Mouse (Mus musculus): Measurements from ENCODE around the gene Eps8l2. TPM values are rescaled to one million over a fixed set of nuclear protein-coding genes. Genes with fewer than 3 reads are reported as not detected.
A peak's percentile ranks its signal among the peaks of the same experiment; 100 is the strongest.

Gene Eps8l2
- polyA plus RNA-seq, 1 experiment from 2014 or later: 1.2 TPM

DNA sequence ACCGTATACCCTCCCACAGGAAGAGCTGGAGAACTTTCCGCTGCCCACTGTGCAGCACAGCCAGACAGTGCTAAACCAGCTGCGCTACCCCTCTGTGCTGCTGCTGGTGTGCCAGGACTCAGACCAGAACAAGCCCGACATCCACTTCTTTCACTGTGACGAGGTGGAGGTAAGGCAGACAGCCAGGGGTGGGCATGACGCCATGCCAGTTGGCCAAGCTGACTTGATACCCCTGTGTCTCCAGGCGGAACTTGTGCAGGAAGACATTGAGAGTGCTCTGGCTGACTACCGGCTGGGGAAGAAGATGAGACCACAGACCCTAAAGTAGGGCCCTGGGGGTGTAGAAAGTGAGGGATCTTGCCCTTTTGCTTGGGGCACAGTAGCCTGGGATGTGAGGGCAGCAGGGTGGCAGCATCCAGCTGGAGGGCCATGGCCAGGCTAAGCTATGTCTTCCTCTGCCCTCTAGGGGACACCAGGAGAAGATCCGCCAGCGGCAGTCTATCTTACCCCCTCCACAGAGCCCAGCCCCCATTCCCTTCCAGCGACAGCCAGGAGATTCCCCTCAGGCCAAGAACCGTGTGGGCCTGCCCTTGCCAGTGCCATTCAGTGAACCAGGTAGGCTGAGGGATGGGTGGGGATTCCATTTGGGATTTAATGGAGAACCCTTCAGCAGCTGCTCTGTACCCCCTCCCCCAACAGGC is 17.1 kb downstream of the Eps8l2 start:
- Histone ChIP-seq H3K9ac (no peak overlapping the region), H3K4me2 (no peak overlapping the region), H3K9me3 (no peaks in the 10 kb centered on the region), H3K4me1 (replicated peaks) (peaks cover 13% of the 10 kb centered on the region), H3K4me3 (no peak overlapping the region), H3K27ac (replicated peaks) (0 out of 2 replicates have a peak overlapping the region, but pooled peaks have one; percentile 1), H3K27me3 (0 out of 2 replicates have a peak, but pooled peaks cover under 1% of the 10 kb centered on the region), H3K36me3 (no peaks in the 10 kb centered on the region)
- ATAC-seq (ENCODE audit: low FRiP score, low read depth): 0 out of 2 replicates have a peak, but pooled peaks have one; percentile 34
- WGBS: 53% methylated on average over 12 of the region's 12 CpGs

- Histone ChIP-seq H3K27me3 (peaks cover 8% of the 10 kb centered on the region; the same call in 1 of the 2 replicates), H3K9ac (no peak overlapping the region), H3K4me2 (no peak overlapping the region), H3K27ac (replicated peaks) (no peak overlapping the region), H3K9me3 (no peaks in the 10 kb centered on the region), H3K4me3 (no peak overlapping the region), H3K4me1 (replicated peaks) (peaks cover 13% of the 10 kb centered on the region), H3K36me3 (no peaks in the 10 kb centered on the region)
- 81% methylated on average over 14 of the region's 14 CpGs for WGBS
- ATAC-seq (ENCODE audit: low FRiP score, low read depth): no peak
Measured at GRCm38 (mm10) chr7:141356971-141357370, 18.3 kb downstream of the Eps8l2 start.

DNA sequence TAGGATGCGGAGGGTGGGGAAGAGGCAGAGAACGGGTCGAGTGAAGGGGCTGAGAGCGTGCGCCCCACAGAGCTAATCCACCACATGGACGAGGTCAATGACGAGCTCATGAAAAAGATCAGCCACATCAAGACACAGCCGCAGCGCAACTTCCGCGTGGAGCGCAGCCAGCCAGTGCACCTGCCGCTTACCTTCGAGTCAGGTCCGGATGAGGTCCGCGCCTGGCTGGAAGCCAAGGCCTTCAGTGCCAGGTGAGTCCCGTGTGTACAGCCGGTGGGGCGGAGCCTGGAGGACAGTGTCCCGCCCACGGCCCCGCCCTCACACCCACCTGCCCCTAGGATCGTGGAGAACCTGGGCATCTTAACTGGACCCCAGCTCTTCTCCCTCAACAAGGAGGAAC is 22.8 kb downstream of the Eps8l2 start:
- Histone ChIP-seq H3K4me3 (no peak overlapping the region), H3K27me3 (peaks cover 17% of the 10 kb centered on the region), H3K4me2 (no peak overlapping the region), H3K36me3 (no peaks in the 10 kb centered on the region), H3K27ac (replicated peaks) (no peak overlapping the region), H3K9ac (no peak overlapping the region), H3K9me3 (no peaks in the 10 kb centered on the region), H3K4me1 (replicated peaks) (no peaks in the 10 kb centered on the region)
- WGBS: 12% methylated on average over 24 of the region's 24 CpGs
- no peak for ATAC-seq (ENCODE audit: low FRiP score, low read depth)

DNA sequence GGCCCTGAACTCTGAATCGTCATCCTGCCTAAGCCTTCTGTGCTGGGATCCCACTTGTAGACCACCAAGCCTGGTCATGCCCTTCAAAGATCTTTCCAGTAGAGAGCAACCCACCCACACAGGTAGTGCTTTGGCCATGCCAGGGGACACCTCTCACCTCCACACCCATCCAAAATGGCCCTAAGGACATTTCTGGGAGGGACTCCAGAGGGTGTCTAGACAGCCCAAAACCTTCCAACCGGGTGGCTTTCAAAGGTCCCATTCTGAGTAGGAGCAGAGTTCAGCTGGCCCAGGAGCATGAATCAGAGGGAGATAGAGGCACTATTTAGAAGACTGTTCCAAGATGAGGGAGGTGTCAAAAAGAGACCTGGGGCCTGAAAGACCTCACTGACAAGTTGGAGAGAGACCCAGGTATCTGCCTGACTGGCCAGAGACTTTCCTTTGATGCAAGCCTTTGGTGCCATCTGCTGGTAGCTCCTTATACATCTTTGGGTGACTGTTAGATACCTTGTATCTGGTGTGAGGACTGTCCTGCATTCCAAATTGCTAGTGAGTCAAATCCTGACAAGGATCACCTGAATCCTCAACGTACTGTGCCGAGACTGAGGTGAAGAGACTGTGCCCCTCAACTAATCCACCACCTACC is 24.5 kb downstream of the Eps8l2 start:
- Histone ChIP-seq H3K9me3 (no peaks in the 10 kb centered on the region), H3K4me1 (replicated peaks) (no peaks in the 10 kb centered on the region), H3K36me3 (no peaks in the 10 kb centered on the region), H3K4me3 (no peak overlapping the region), H3K27ac (replicated peaks) (no peak overlapping the region), H3K9ac (no peak overlapping the region), H3K4me2 (no peak overlapping the region), H3K27me3 (peaks cover 17% of the 10 kb centered on the region)
- 64% methylated on average over 4 of the region's 4 CpGs for WGBS
- ATAC-seq (ENCODE audit: low FRiP score, low read depth): peak; percentile 81

DNA sequence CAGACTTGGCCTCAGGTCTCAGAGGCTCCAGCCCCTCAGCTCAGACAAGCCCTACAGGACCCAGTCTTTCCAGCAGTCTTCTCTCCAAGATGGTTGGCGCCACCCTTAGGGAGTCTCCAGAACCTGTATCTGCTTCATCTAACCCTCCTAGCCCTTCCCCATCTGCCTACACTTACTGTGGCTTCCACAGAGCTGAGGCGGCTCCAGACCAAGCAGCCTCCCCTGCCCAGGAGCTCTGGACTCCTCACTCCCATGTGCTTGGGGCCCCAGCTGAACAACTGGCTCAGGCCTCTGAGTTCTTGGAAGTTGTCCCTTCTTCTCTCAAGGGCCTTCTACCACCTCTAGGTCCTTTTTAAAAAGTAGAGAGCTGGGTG is 25.1 kb downstream of the Eps8l2 start:
- Histone ChIP-seq H3K9ac (no peak overlapping the region), H3K4me3 (no peak overlapping the region), H3K4me1 (replicated peaks) (no peaks in the 10 kb centered on the region), H3K27ac (replicated peaks) (no peak overlapping the region), H3K27me3 (peaks cover 17% of the 10 kb centered on the region), H3K36me3 (no peaks in the 10 kb centered on the region), H3K9me3 (no peaks in the 10 kb centered on the region), H3K4me2 (no peak overlapping the region)
- peak; percentile 45; the same call in 1 of the 2 replicates for ATAC-seq (ENCODE audit: low FRiP score, low read depth)
- 71% methylated on average over 2 of the region's 2 CpGs for WGBS

- no peaks in the 10 kb centered on the region for H3K36me3 ChIP-seq
- H3K4me3 ChIP-seq: no peak overlapping the region
- peaks cover 17% of the 10 kb centered on the region for H3K27me3 ChIP-seq
- no peak overlapping the region for H3K9ac ChIP-seq
- ATAC-seq (ENCODE audit: low FRiP score, low read depth): no peak
- no peaks in the 10 kb centered on the region for H3K9me3 ChIP-seq
- no peaks in the 10 kb centered on the region for H3K4me1 ChIP-seq (replicated peaks)
- 80% methylated on average over 5 of the region's 5 CpGs for WGBS
- no peak overlapping the region for H3K4me2 ChIP-seq
- no peak overlapping the region for H3K27ac ChIP-seq (replicated peaks)
Measured at GRCm38 (mm10) chr7:141364349-141365048, 25.8 kb downstream of the Eps8l2 start.

- H3K27me3 ChIP-seq: peaks cover 17% of the 10 kb centered on the region
- no peak overlapping the region for H3K4me3 ChIP-seq
- 69% methylated on average over 3 of the region's 3 CpGs for WGBS
- ATAC-seq (ENCODE audit: low FRiP score, low read depth): no peak
- H3K27ac ChIP-seq (replicated peaks): no peak overlapping the region
- H3K4me1 ChIP-seq (replicated peaks): no peaks in the 10 kb centered on the region
- no peak overlapping the region for H3K9ac ChIP-seq
- no peaks in the 10 kb centered on the region for H3K9me3 ChIP-seq
- H3K36me3 ChIP-seq: no peaks in the 10 kb centered on the region
- H3K4me2 ChIP-seq: no peak overlapping the region
Measured at GRCm38 (mm10) chr7:141365049-141365445, 26.4 kb downstream of the Eps8l2 start.

DNA sequence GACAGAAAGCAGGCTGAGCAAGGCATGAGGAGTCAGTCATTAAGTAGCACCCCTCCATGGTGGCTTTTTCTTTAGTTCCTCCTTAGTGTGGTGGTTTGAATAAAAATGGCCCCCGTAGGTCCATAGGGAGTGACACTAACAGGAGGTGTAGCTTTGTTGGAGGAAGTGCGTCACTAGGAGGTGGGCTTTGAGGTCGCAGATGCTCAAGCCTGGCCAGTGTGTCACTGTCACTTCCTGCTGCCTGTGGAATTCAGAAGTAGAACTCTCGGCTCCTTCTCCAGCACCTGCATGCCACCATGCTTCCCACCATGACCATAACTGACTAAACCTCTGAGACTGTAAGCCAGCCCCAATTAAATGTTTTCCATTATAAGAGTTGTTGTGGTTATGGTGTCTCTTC is 28.7 kb downstream of the Eps8l2 start:
- no peak overlapping the region for H3K27ac ChIP-seq (replicated peaks)
- WGBS: 86% methylated on average over 4 of the region's 4 CpGs
- no peak overlapping the region for H3K4me2 ChIP-seq
- no peaks in the 10 kb centered on the region for H3K9me3 ChIP-seq
- no peak for ATAC-seq (ENCODE audit: low FRiP score, low read depth)
- H3K4me3 ChIP-seq: no peak overlapping the region
- H3K4me1 ChIP-seq (replicated peaks): no peaks in the 10 kb centered on the region
- no peaks in the 10 kb centered on the region for H3K36me3 ChIP-seq
- H3K9ac ChIP-seq: no peak overlapping the region
- H3K27me3 ChIP-seq: peaks cover 6% of the 10 kb centered on the region; the same call in 1 of the 2 replicates

- WGBS: 67% methylated on average over 5 of the region's 5 CpGs
Measured at GRCm38 (mm10) chr7:141369918-141370317, 31.2 kb downstream of the Eps8l2 start.

DNA sequence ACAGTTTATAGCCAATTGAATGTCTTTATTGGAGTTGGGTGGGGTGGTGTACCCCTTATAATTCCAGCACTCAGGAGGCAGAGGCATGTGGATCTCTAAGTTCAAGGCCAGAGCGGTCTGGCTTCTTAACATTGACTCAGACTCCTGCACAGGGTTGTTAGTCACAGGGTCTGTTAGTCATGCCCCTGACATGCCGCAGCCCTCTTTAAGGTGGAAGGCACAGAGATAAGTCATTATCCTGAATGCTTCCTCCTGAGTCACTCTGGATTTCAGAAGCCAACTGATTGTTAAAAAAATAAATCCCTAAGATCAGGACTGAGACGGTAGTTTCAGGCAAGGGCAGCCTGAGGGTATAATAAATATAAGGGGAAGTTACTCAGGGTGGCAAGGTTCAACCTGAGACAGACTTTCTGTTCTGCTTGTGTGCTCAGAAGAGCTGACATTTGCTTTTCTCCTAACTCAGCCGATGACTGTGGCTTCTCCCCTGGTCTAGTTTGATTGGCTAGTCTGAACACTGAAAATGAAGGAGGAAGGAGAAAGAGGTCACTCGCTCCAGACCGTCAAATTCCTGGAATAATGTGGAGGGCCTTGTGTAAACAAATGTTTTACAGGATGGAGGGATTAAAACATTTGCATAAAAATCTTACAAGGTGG is 33.4 kb downstream of the Eps8l2 start:
- no peak for ATAC-seq (ENCODE audit: low FRiP score, low read depth)
- WGBS: 76% methylated on average over 6 of the region's 6 CpGs

More at GRCm38 (mm10) chr7:141369918-141370317, 31.2 kb downstream of the Eps8l2 start:
- H3K36me3 ChIP-seq: no peaks in the 10 kb centered on the region
- no peaks in the 10 kb centered on the region for H3K4me1 ChIP-seq (replicated peaks)
- no peak overlapping the region for H3K4me3 ChIP-seq
- no peaks in the 10 kb centered on the region for H3K27me3 ChIP-seq
- H3K4me2 ChIP-seq: no peak overlapping the region
- no peaks in the 10 kb centered on the region for H3K9me3 ChIP-seq
- no peak overlapping the region for H3K9ac ChIP-seq
- no peak overlapping the region for H3K27ac ChIP-seq (replicated peaks)
- ATAC-seq (ENCODE audit: low FRiP score, low read depth): no peak

GRCm38 (mm10) chr7:141373611-141374010 is 34.9 kb downstream of the Eps8l2 start:
- H3K4me3 ChIP-seq: no peak overlapping the region
- H3K27me3 ChIP-seq: no peaks in the 10 kb centered on the region
- H3K36me3 ChIP-seq: no peaks in the 10 kb centered on the region
- no peak overlapping the region for H3K27ac ChIP-seq (replicated peaks)
- H3K9ac ChIP-seq: no peak overlapping the region
- no peak overlapping the region for H3K4me2 ChIP-seq
- WGBS: 25% methylated on average over 6 of the region's 6 CpGs
- ATAC-seq (ENCODE audit: low FRiP score, low read depth): no peak
- no peaks in the 10 kb centered on the region for H3K4me1 ChIP-seq (replicated peaks)
- H3K9me3 ChIP-seq: no peaks in the 10 kb centered on the region

More for the DNA sequence above, 33.4 kb downstream of the Eps8l2 start:
- no peak overlapping the region for H3K9ac ChIP-seq
- H3K36me3 ChIP-seq: no peaks in the 10 kb centered on the region
- no peak overlapping the region for H3K4me3 ChIP-seq
- no peak overlapping the region for H3K4me2 ChIP-seq
- H3K27me3 ChIP-seq: no peaks in the 10 kb centered on the region
- H3K4me1 ChIP-seq (replicated peaks): no peaks in the 10 kb centered on the region
- no peaks in the 10 kb centered on the region for H3K9me3 ChIP-seq
- H3K27ac ChIP-seq (replicated peaks): no peak overlapping the region

GRCm38 (mm10) chr7:141374399-141374798 is 35.7 kb downstream of the Eps8l2 start:
- no peak overlapping the region for H3K4me2 ChIP-seq
- no peaks in the 10 kb centered on the region for H3K36me3 ChIP-seq
- no peaks in the 10 kb centered on the region for H3K9me3 ChIP-seq
- no peaks in the 10 kb centered on the region for H3K4me1 ChIP-seq (replicated peaks)
- H3K27ac ChIP-seq (replicated peaks): no peak overlapping the region
- no peaks in the 10 kb centered on the region for H3K27me3 ChIP-seq
- no peak overlapping the region for H3K9ac ChIP-seq
- no peak for ATAC-seq (ENCODE audit: low FRiP score, low read depth)
- no peak overlapping the region for H3K4me3 ChIP-seq

All from hindbrain, embryonic 15.5 days (tissue).